Mouse (Mus musculus) kidney, embryonic 15.5 days (tissue): ENCODE data around the gene Gadd45b. TPM values are rescaled to one million over a fixed set of nuclear protein-coding genes. Genes with fewer than 3 reads are reported as not detected.
A peak's percentile ranks its signal among the peaks of the same experiment; 100 is the strongest.

ENCODE experiments used
- ATAC-seq: fragments of 200-750 bp; cut with Nextera tagmentation; replicated peaks from 2 replicates; pipeline ENCODE4 v1.8.0; 2017; ENCODE audit warnings: moderate TSS enrichment; ENCODE audit not compliant: low FRiP score
- H3K27ac ChIP-seq: fragments of 300-500 bp; sonication (generic); 2 replicates; pipeline ENCODE4 v1.5.1; 2015; ENCODE audit warnings: mild to moderate bottlenecking, inconsistent platforms
- H3K27me3 ChIP-seq: fragments of 300-500 bp; sonication (generic); 2 replicates; pipeline ENCODE4 v1.6.1; 2015; ENCODE audit warnings: inconsistent platforms
- H3K36me3 ChIP-seq: fragments of 300-500 bp; sonication (generic); 2 replicates; pipeline ENCODE4 v1.6.1; 2015; ENCODE audit warnings: inconsistent platforms
- H3K4me1 ChIP-seq: fragments of 300-500 bp; sonication (generic); 2 replicates; pipeline ENCODE4 v1.6.1; 2015; ENCODE audit warnings: inconsistent platforms
- H3K4me2 ChIP-seq: fragments of 300-500 bp; sonication (generic); 2 replicates; pipeline ENCODE4 v1.6.1; 2015; ENCODE audit warnings: moderate library complexity, mild to moderate bottlenecking, inconsistent platforms
- H3K4me3 ChIP-seq: fragments of 300-500 bp; sonication (generic); replicated peaks from 2 replicates; pipeline ENCODE4 v1.5.1; 2015; ENCODE audit warnings: mild to moderate bottlenecking, inconsistent platforms
- H3K9ac ChIP-seq: fragments of 300-500 bp; sonication (generic); 2 replicates; pipeline ENCODE4 v1.6.1; 2015; ENCODE audit warnings: mild to moderate bottlenecking, inconsistent platforms
- H3K9me3 ChIP-seq: fragments of 300-500 bp; sonication (generic); replicated peaks from 2 replicates; pipeline ENCODE4 v1.6.1; 2016; ENCODE audit warnings: inconsistent platforms
- WGBS: fragments of 180-500 bp; shearing (Covaris S2); methylation state at CpG from one replicate; pipeline ENCODE4 v1.1.7; 2015; ENCODE audit warnings: mixed read lengths; 5-methylcytosine and 5-hydroxymethylcytosine counted together
- polyA plus RNA-seq: library from polyadenylated mRNA; unstranded; fragments of >200 nt; fragmentation: Nextera tagmentation; extraction: Ambion mirVana; gene quantifications from 2 replicates; pipeline ENCODE4 v1.2.1, GENCODE M21; 2015

Gene Gadd45b
- polyA plus RNA-seq, 1 experiment from 2014 or later, result 18.0 TPM

- Histone ChIP-seq H3K4me2 (peak overlapping the region; percentile 90), H3K27me3 (no peaks in the 10 kb centered on the region), H3K4me3 (peak overlapping the region; percentile 81), H3K9ac (peak overlapping the region; percentile 85), H3K27ac (peak overlapping the region; percentile 84), H3K36me3 (peaks cover 50% of the 10 kb centered on the region), H3K4me1 (peaks cover 33% of the 10 kb centered on the region), H3K9me3 (no peaks in the 10 kb centered on the region)
- WGBS, result 10% methylated on average over 25 of the region's 25 CpGs
- no peak; the same call in 1 of the 2 replicates for ATAC-seq
These were observed 30.1 kb upstream of the Gadd45b start for GRCm38 (mm10) chr10:80899591-80900317.

DNA sequence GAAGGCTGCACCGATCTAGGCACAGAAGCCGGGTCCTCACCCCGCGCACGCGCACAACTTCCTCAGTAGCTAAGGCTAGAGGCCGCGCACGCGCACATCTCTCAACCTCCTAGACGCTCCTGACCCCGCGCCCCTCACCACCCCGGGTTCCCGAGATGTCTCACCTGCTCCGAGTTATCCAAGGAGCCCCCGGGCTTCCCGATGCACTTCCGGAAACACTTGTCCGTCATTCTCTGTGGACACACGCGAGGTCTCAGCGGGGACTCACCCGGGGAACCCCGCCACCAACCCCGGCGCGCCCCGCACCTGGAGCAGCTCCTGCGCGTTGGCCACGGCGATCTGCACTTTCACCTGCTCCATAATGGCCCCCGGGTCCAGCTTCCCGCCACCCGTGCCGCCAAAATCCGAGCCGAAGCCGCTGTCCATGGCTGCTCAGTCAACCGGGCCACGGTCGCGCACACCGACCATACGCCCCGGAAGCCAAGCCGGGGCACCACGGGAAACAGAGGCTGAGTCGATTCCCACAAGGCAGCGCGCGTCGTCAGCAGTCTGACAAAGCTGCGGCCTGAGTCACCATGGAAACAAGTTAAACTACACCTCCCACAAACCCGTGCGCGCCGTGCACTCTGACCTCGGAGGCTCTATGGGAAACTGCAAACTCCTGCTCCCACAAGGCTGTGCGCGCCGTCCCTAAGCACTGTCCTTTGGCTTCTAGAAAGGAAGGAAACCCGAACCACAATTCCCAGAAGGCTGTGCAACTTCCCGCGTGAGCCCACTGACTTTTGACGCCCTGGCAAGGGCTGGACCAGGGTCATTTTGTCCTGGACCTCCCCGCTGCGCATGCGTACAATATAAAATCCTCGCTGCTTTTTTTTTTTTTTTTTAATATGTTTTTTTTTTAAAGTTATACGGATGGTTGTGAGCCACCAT lies 29.3 kb upstream of the Gadd45b start, which contains the start of gene Timm13:
Gene Timm13 (minus strand): TSS at position 652 of the 930 bp plus-strand sequence.
- H3K4me1 ChIP-seq, result peaks cover 33% of the 10 kb centered on the region
- no peaks in the 10 kb centered on the region for H3K27me3 ChIP-seq
- under 1% methylated on average over 72 of the region's 72 CpGs for WGBS
- H3K4me3 ChIP-seq, result peak within 1 kb of the TSS; percentile 81
- peak within 1 kb of the TSS; percentile 84 for H3K27ac ChIP-seq
- H3K9ac ChIP-seq, result peak within 1 kb of the TSS; percentile 85
- H3K36me3 ChIP-seq, result peaks cover 59% of the 10 kb centered on the region
- peak; percentile 94 for ATAC-seq
- no peaks in the 10 kb centered on the region for H3K9me3 ChIP-seq
- H3K4me2 ChIP-seq, result peak within 1 kb of the TSS; percentile 90

DNA sequence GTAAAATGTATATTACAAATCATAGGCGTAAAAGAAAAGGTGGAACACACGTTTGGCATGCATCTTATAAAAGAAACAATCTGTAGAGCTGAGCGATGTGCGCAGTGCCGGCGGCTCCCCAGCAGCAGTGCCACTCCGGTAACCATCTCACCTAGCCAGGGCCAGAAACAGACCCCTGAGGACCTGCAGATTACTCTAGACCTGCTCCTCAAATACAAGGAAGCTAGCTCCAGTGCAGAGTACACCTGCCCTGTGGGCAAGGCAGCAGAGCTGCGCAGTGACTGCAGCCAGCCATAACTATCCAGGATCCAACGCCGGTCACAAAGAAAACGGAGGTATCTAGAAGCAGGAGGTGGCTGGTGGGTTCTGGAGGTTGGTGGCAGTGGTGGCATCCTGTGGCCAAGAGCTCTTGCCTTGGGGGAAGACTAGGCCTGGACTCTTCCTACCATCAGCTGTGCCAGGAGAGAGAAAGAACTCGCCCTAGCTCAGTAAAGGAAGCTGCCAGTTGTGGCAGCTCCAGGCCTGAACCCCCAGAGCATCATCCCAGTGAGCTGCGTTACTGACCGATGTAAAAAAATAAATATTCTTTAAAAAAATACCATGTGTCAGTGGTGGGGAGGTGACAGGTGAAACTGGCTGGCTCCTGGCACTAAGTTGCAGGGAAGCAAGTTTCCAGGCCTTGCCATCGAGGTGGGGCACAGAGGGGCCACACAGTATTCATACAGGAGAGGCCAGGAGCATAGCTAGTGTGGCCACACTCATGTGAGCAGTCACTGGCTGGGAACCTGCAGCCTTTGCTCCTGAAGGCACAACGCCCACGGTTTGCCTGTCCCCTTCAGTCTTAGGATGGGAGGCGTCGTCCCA lies 28.2 kb upstream of the Gadd45b start:
- peak overlapping the region; percentile 81; the same call in 1 of the 2 replicates for H3K4me3 ChIP-seq
- H3K27me3 ChIP-seq, result no peaks in the 10 kb centered on the region
- H3K4me2 ChIP-seq, result peak overlapping the region; percentile 46
- no peak for ATAC-seq
- 88% methylated on average over 19 of the region's 19 CpGs for WGBS
- peaks cover 33% of the 10 kb centered on the region for H3K4me1 ChIP-seq
- peaks cover 69% of the 10 kb centered on the region for H3K36me3 ChIP-seq
- H3K9me3 ChIP-seq, result no peaks in the 10 kb centered on the region
- H3K9ac ChIP-seq, result 0 out of 2 replicates have a peak overlapping the region, but pooled peaks have one; percentile 10
- peak overlapping the region; percentile 76 for H3K27ac ChIP-seq

DNA sequence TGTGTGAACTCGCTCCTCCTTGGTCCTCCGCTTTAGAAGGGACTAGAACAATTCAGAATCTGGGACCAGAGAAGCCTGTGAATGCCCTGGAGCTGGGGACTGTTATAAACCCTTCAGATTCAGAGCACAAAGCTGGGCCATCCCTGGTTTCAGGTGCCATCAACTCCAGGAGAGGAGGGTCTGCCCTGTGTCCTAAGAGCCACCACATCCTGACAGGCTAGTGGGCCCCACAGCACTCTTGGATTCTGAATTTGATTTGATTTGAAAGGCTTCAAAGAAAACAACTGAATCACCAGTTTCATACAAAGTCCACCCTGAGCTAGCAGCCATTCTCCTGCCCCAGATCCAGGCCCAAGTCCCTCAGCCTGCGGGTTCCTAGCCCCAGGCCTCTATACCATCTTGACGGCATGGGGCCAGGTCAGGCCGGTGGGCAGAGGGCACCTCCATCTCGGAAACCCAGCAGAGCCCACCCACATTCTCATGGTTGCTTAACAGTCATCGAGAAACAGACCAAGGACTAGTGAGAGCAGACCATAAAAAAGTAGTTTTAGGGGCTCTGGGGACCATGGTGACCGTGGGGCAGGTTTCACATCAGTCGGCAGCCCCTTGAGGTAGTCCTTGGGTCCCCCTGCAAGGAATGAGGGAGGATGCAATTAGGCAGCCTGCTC lies 27.5 kb upstream of the Gadd45b start:
- Histone ChIP-seq H3K9me3 (no peaks in the 10 kb centered on the region), H3K9ac (no peak overlapping the region), H3K27me3 (no peaks in the 10 kb centered on the region), H3K36me3 (peaks cover 73% of the 10 kb centered on the region), H3K27ac (no peak overlapping the region), H3K4me3 (no peak overlapping the region), H3K4me2 (no peak overlapping the region), H3K4me1 (peaks cover 33% of the 10 kb centered on the region)
- no peak for ATAC-seq
- WGBS, result 93% methylated on average over 9 of the region's 9 CpGs

- Histone ChIP-seq H3K36me3 (peaks cover 76% of the 10 kb centered on the region), H3K4me2 (no peak overlapping the region), H3K4me3 (no peak overlapping the region), H3K27me3 (no peaks in the 10 kb centered on the region), H3K9me3 (no peaks in the 10 kb centered on the region), H3K27ac (no peak overlapping the region), H3K9ac (no peak overlapping the region), H3K4me1 (peaks cover 25% of the 10 kb centered on the region)
- no peak for ATAC-seq
- 91% methylated on average over 10 of the region's 10 CpGs for WGBS
These were observed 26.6 kb upstream of the Gadd45b start for GRCm38 (mm10) chr10:80903282-80903681.

- Histone ChIP-seq H3K4me1 (peaks cover 17% of the 10 kb centered on the region), H3K4me3 (no peak overlapping the region), H3K9me3 (no peaks in the 10 kb centered on the region), H3K9ac (no peak overlapping the region), H3K27me3 (no peaks in the 10 kb centered on the region), H3K27ac (no peak overlapping the region), H3K36me3 (peaks cover 76% of the 10 kb centered on the region), H3K4me2 (no peak overlapping the region)
- no peak for ATAC-seq
- WGBS, result 85% methylated on average over 28 of the region's 28 CpGs
These were observed 25.7 kb upstream of the Gadd45b start for GRCm38 (mm10) chr10:80904004-80904693.

- Histone ChIP-seq H3K27me3 (no peaks in the 10 kb centered on the region), H3K9me3 (no peaks in the 10 kb centered on the region), H3K4me2 (no peak overlapping the region), H3K27ac (no peak overlapping the region), H3K4me3 (no peak overlapping the region), H3K36me3 (peaks cover 80% of the 10 kb centered on the region), H3K4me1 (peaks cover 12% of the 10 kb centered on the region), H3K9ac (no peak overlapping the region)
- 90% methylated on average over 11 of the region's 11 CpGs for WGBS
- no peak for ATAC-seq
These were observed 25.2 kb upstream of the Gadd45b start for GRCm38 (mm10) chr10:80904709-80905108.

DNA sequence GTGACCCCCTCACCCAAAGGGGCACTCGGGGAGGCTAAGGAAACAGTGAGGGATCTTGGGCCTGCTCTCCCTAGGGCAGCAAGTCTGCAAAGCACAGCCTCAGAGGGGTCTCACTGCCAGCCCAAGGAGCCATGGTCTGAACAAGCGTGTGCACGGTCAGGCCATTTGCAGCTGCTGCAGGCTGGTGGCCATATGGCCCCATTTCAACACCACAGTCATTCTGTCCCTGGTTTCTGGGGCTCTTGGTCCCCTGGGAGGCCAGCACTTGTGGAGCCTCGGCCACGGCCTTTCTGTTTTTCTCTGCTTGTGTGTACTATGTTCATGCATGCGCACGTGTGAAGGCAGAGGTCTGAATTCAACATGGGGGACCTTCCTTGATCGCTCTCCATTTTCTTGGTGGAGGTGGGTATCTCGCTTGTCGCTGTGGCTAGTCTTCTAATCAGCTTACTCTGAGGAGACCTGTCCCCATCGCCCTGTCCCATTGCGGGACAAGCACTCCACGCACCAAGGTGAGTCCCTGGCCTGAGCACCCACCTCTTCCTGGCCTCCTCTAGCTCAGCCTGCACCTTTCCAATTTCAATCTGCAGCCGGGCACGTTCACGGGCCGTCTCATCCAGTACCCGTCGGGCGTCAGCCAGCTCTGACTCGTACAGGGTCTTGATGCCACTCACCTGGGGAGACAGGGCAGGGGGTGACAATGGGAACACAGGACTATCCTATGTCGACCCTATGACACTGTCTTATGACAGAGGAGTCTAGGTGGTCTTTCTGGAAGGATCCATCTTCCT lies 20.3 kb upstream of the Gadd45b start:
- no peak for ATAC-seq
- no peak overlapping the region for H3K9ac ChIP-seq
- no peak overlapping the region for H3K27ac ChIP-seq
- H3K27me3 ChIP-seq, result no peaks in the 10 kb centered on the region
- H3K36me3 ChIP-seq, result peaks cover 93% of the 10 kb centered on the region
- H3K4me1 ChIP-seq, result no peaks in the 10 kb centered on the region
- 94% methylated on average over 22 of the region's 22 CpGs for WGBS
- H3K4me3 ChIP-seq, result no peak overlapping the region
- H3K4me2 ChIP-seq, result no peak overlapping the region
- H3K9me3 ChIP-seq, result no peaks in the 10 kb centered on the region

DNA sequence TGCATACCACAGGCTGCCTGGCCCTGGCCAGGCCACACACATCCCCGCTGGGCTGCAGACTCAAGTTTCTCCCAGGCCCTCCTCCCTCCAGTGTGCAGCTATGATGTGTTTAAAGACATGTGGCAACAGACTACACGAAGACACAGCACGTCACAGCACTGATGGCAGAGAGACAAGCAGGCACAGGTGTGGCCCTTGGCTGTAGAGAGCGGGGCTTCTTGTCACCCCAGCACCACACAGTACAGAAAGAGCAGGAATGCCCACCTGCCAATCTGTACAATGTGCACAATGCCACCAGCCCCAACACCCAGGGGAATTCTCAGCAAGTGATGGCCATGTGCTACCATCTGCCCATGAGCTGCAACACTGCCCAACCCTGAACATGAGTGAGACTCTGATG lies 18.5 kb upstream of the Gadd45b start:
- peaks cover 85% of the 10 kb centered on the region for H3K36me3 ChIP-seq
- no peak overlapping the region for H3K4me3 ChIP-seq
- no peaks in the 10 kb centered on the region for H3K9me3 ChIP-seq
- H3K27ac ChIP-seq, result no peak overlapping the region
- peaks cover 5% of the 10 kb centered on the region for H3K4me1 ChIP-seq
- 96% methylated on average over 4 of the region's 4 CpGs for WGBS
- H3K27me3 ChIP-seq, result no peaks in the 10 kb centered on the region
- H3K4me2 ChIP-seq, result no peak overlapping the region
- ATAC-seq, result no peak
- H3K9ac ChIP-seq, result no peak overlapping the region

GRCm38 (mm10) chr10:80911891-80912290 lies 18.0 kb upstream of the Gadd45b start:
- Histone ChIP-seq H3K36me3 (peaks cover 83% of the 10 kb centered on the region), H3K27me3 (no peaks in the 10 kb centered on the region)

More at GRCm38 (mm10) chr10:80911891-80912290, 18.0 kb upstream of the Gadd45b start:
- H3K4me2 ChIP-seq, result no peak overlapping the region
- H3K9ac ChIP-seq, result no peak overlapping the region
- H3K4me3 ChIP-seq, result no peak overlapping the region
- ATAC-seq, result no peak
- no peaks in the 10 kb centered on the region for H3K9me3 ChIP-seq
- peaks cover 10% of the 10 kb centered on the region for H3K4me1 ChIP-seq
- H3K27ac ChIP-seq, result no peak overlapping the region
